Mouse (Mus musculus): ENCODE data around the gene Defb46. TPM values are rescaled to one million over a fixed set of nuclear protein-coding genes. Genes with fewer than 3 reads are reported as not detected.

Gene Defb46
- polyA plus RNA-seq (2012; ENCODE audit: insufficient read depth, low replicate concordance) = not detected in 2 replicates

DNA sequence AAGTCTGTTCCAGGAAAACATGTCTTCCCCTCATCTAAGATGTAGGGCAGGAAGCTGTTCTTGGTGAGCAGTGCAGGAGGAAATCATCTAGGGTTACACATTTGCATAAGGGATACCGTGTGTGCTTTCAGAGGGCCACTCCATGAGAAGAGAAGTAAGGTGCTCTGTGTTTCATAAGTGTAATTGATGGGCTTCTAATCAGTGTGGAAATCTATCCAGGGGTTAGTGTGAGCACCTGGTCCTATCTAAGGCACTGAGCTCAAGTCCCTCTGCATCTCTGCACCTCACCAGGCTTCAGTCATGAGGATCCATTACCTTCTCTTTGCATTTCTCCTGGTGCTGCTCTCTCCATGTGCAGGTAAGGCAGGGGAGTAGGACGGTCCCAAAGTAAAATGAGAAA is at the start of gene Defb46:
Gene Defb46, plus strand, starts transcription at position 301 of the 400 bp plus-strand sequence.
- H3K4me1 ChIP-seq = no peaks in the 10 kb centered on the region
- TF ChIP-seq GATA1 (IDR thresholded peaks at IDR 0.05; ENCODE audit: borderline replicate concordance, low read length) = no peak
- TF ChIP-seq FLI1 (IDR thresholded peaks at IDR 0.05; ENCODE audit: low read length) = no peak
- no peaks in the 10 kb centered on the region for H3K27me3 ChIP-seq (replicated peaks)

DNA sequence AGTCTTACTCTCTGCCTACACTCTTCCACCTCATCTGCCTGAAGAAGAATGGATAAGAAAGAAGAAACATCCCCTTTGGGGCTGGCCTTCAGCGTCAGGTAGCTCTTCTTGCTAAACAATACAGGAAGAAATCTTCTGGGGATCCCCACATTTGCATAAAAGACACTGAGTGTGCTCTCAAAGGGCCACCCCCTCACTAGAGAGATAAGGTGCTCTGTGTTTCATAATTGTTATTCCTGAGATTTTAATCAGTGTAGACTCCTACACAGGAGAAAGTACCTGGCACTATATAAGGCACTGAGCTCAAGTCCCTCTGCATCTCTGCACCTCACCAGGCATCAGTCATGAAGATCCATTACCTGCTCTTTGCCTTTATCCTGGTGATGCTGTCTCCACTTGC is 14.6 kb upstream of the Defb46 start, which contains the start of gene Defb6:
Gene Defb6, plus strand, starts transcription at position 318 of the 400 bp plus-strand sequence.
- no peak for TF ChIP-seq GATA1 (IDR thresholded peaks at IDR 0.05; ENCODE audit: borderline replicate concordance, low read length)
- no peak for TF ChIP-seq FLI1 (IDR thresholded peaks at IDR 0.05; ENCODE audit: low read length)
- H3K4me3 ChIP-seq (replicated peaks) = no peak within 1 kb of the TSS

More for the DNA sequence above, at the start of gene Defb46:
- Histone ChIP-seq H3K4me3 (replicated peaks) (no peak within 1 kb of the TSS), H3K9me3 (no peaks in the 10 kb centered on the region), H3K36me3 (replicated peaks; ENCODE audit: low read length) (no peaks in the 10 kb centered on the region)

DNA sequence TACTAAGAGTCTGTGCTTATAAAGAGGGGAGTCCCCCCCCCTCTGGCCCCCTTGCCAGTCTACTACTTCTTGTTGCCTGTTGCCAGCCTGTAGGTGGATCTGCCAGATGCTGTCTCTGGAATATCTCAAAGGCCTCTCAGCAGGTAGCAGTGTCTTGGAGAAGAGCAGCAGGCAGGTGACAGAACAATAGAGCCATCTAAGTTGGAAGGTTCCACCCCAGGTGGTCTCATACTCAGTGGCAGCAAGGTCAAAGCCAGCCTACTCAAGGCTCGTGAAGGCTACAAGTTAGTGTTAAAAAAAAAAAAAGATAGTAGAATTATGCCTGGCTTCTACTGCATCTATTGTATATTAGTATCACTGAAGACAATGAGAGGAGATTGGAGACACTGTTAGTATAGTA is 1.6 kb upstream of the Defb46 start:
- Histone ChIP-seq H3K36me3 (replicated peaks; ENCODE audit: low read length) (no peaks in the 10 kb centered on the region), H3K4me1 (no peaks in the 10 kb centered on the region), H3K27me3 (replicated peaks) (no peaks in the 10 kb centered on the region), H3K4me3 (replicated peaks) (no peak overlapping the region), H3K9me3 (no peaks in the 10 kb centered on the region)
- TF ChIP-seq FLI1 (IDR thresholded peaks at IDR 0.05; ENCODE audit: low read length) (no peak), GATA1 (IDR thresholded peaks at IDR 0.05; ENCODE audit: borderline replicate concordance, low read length) (no peak)

More for the DNA sequence above, 14.6 kb upstream of the Defb46 start, which contains the start of gene Defb6:
- Histone ChIP-seq H3K36me3 (replicated peaks; ENCODE audit: low read length) (no peaks in the 10 kb centered on the region), H3K4me1 (no peaks in the 10 kb centered on the region), H3K9me3 (no peaks in the 10 kb centered on the region), H3K27me3 (replicated peaks) (no peaks in the 10 kb centered on the region)

DNA sequence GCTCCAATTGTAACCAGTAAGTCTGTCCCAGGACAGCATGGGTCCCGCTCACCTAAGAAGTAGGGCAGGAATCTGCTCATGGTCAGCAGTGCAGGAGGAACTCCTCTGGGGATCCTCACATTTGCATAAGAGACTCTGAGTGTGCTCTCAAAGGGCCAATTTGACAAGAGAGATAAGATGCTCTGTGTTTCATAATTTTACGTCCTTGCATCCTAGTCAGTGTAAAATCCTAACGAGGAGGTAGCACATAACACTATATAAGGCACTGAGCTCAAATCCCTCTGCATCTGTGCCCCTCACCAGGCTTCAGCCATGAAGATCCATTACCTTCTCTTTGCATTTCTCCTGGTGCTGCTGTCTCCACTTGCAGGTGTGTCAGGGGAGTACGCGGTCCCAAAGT is 7.6 kb downstream of the Defb46 start, which contains the start of gene Defb5:
Gene Defb5, plus strand, starts transcription at position 301 of the 400 bp plus-strand sequence.
- Histone ChIP-seq H3K36me3 (replicated peaks; ENCODE audit: low read length) (no peaks in the 10 kb centered on the region), H3K4me3 (replicated peaks) (no peak within 1 kb of the TSS), H3K4me1 (no peaks in the 10 kb centered on the region), H3K9me3 (no peaks in the 10 kb centered on the region), H3K27me3 (replicated peaks) (no peaks in the 10 kb centered on the region)
- TF ChIP-seq GATA1 (IDR thresholded peaks at IDR 0.05; ENCODE audit: borderline replicate concordance, low read length) = no peak
- no peak for TF ChIP-seq FLI1 (IDR thresholded peaks at IDR 0.05; ENCODE audit: low read length)

DNA sequence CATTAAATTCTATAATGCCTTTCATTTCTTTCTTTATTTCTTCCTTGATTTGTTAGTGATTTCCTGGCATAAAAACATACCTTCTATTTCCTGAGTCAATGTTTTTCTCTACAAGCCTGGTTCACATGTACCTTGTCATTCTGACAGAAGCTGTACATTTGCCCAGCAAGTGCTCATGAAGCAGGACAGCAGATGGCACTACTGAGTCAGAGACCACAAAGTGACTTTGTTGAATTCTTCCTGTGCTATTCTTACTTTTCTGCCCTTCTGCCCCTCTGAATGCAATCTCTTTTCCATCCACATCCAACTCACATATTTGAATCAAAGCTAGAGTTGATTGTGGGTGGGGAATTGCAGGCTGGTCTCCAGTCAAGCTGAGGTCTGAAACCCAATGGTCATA is 18.4 kb downstream of the Defb46 start:
- TF ChIP-seq FLI1 (IDR thresholded peaks at IDR 0.05; ENCODE audit: low read length) = no peak
- no peak for TF ChIP-seq GATA1 (IDR thresholded peaks at IDR 0.05; ENCODE audit: borderline replicate concordance, low read length)

DNA sequence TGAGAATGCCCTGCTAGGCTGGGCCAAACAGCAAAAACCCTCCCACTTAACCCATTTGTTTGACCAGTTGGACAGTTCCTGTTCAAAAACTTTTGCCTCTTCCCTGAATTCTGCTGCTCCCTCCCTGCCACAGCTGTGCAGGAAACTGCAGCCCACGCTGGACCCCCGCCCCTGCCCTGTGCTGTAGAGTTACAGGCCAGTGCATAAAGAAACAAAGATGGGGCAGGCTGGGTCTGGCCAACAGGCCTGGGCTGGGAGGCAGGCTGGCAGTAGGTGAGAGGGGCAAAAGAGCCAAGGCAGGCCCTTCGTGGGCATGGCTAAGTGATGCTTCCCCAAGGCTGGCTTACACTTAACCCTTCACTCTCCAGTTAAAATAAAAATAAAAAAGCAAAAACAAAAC is 20.0 kb downstream of the Defb46 start:
- H3K4me3 ChIP-seq (replicated peaks) = no peak overlapping the region
- TF ChIP-seq GATA1 (IDR thresholded peaks at IDR 0.05; ENCODE audit: borderline replicate concordance, low read length) = no peak
- TF ChIP-seq FLI1 (IDR thresholded peaks at IDR 0.05; ENCODE audit: low read length) = no peak

More for the DNA sequence above, 18.4 kb downstream of the Defb46 start:
- Histone ChIP-seq H3K36me3 (replicated peaks; ENCODE audit: low read length) (no peaks in the 10 kb centered on the region), H3K4me3 (replicated peaks) (no peak overlapping the region), H3K4me1 (no peaks in the 10 kb centered on the region), H3K27me3 (replicated peaks) (no peaks in the 10 kb centered on the region), H3K9me3 (no peaks in the 10 kb centered on the region)

More for the DNA sequence above, 20.0 kb downstream of the Defb46 start:
- no peaks in the 10 kb centered on the region for H3K27me3 ChIP-seq (replicated peaks)
- no peaks in the 10 kb centered on the region for H3K9me3 ChIP-seq
- no peaks in the 10 kb centered on the region for H3K36me3 ChIP-seq (replicated peaks; ENCODE audit: low read length)
- H3K4me1 ChIP-seq = no peaks in the 10 kb centered on the region

Other genes with a start within 250 kb of the Defb46 start
- not detected in 2 replicates for gene Defb37, start 248.9 kb upstream of the Defb46 start, polyA plus RNA-seq (2012; ENCODE audit: insufficient read depth, low replicate concordance)
- gene Defb38, start 213.3 kb upstream of the Defb46 start, polyA plus RNA-seq (2012; ENCODE audit: insufficient read depth, low replicate concordance) = not detected in 2 replicates
- gene Defb39, start 175.1 kb upstream of the Defb46 start, polyA plus RNA-seq (2012; ENCODE audit: insufficient read depth, low replicate concordance) = not detected in 2 replicates
- not detected in 2 replicates for gene Defb12, start 125.1 kb upstream of the Defb46 start, polyA plus RNA-seq (2012; ENCODE audit: insufficient read depth, low replicate concordance)
- gene Defb34, start 116.2 kb upstream of the Defb46 start, polyA plus RNA-seq (2012; ENCODE audit: insufficient read depth, low replicate concordance) = not detected in 2 replicates
- not detected in 2 replicates for gene Gm45826, start 99.1 kb upstream of the Defb46 start, polyA plus RNA-seq (2012; ENCODE audit: insufficient read depth, low replicate concordance)
- not detected in 2 replicates for gene Defb14, start 45.6 kb upstream of the Defb46 start, polyA plus RNA-seq (2012; ENCODE audit: insufficient read depth, low replicate concordance)
- gene Defb4, start 41.2 kb upstream of the Defb46 start, polyA plus RNA-seq (2012; ENCODE audit: insufficient read depth, low replicate concordance) = not detected in 2 replicates
- gene Defb6, start 14.4 kb upstream of the Defb46 start, polyA plus RNA-seq (2012; ENCODE audit: insufficient read depth, low replicate concordance) = not detected in 2 replicates
- not detected in 2 replicates for gene Defb5, start 7.7 kb downstream of the Defb46 start, polyA plus RNA-seq (2012; ENCODE audit: insufficient read depth, low replicate concordance)
- not detected in 2 replicates for gene Defb3, start 53.4 kb downstream of the Defb46 start, polyA plus RNA-seq (2012; ENCODE audit: insufficient read depth, low replicate concordance)
- gene Defb8, start 207.7 kb downstream of the Defb46 start, polyA plus RNA-seq (2012; ENCODE audit: insufficient read depth, low replicate concordance) = not detected in 2 replicates